Mouse (Mus musculus) liver, embryonic 13.5 days (tissue): ENCODE data around the gene Uba2. TPM values are rescaled to one million over a fixed set of nuclear protein-coding genes. Genes with fewer than 3 reads are reported as not detected.

Experiments used
- polyA plus RNA-seq: library from polyadenylated mRNA; unstranded; fragments of >200 nt; fragmentation: Nextera tagmentation; extraction: Ambion mirVana; gene quantifications from 2 replicates; pipeline ENCODE4 v1.2.1, GENCODE M21; 2015

Gene Uba2
- polyA plus RNA-seq, 1 experiment from 2014 or later: 131 TPM

Other genes starting within 250 kb of the Uba2 start
- not detected in 2 replicates for gene Scgb2b26, start 224.6 kb downstream of the Uba2 start, polyA plus RNA-seq
- not detected in 2 replicates for gene Scgb2b27, start 155.7 kb downstream of the Uba2 start, polyA plus RNA-seq
- not detected in 2 replicates for gene Scgb1b27, start 148.1 kb downstream of the Uba2 start, polyA plus RNA-seq
- gene Scgb1b30, start 74.2 kb downstream of the Uba2 start, polyA plus RNA-seq: not detected in 2 replicates
- 0.34 and 0.58 TPM in 2 replicates for gene Wtip, start 36.3 kb downstream of the Uba2 start, polyA plus RNA-seq
- gene Pdcd2l, start 27.1 kb upstream of the Uba2 start, polyA plus RNA-seq: 31.8 and 32.1 TPM in 2 replicates
- 137 and 150 TPM in 2 replicates for gene Gpi1, start 60.7 kb upstream of the Uba2 start, polyA plus RNA-seq
- gene Gm6096, start 81.4 kb upstream of the Uba2 start, polyA plus RNA-seq: not detected in 2 replicates
- 11.0 and 19.0 TPM in 2 replicates for gene 4931406P16Rik, start 144.0 kb upstream of the Uba2 start, polyA plus RNA-seq
- gene Lsm14a, start 223.7 kb upstream of the Uba2 start, polyA plus RNA-seq: 46.9 and 51.8 TPM in 2 replicates